Mouse (Mus musculus): Measurements from ENCODE around the gene Ttc27.
A peak's percentile ranks its signal among the peaks of the same experiment; 100 is the strongest.

DNA sequence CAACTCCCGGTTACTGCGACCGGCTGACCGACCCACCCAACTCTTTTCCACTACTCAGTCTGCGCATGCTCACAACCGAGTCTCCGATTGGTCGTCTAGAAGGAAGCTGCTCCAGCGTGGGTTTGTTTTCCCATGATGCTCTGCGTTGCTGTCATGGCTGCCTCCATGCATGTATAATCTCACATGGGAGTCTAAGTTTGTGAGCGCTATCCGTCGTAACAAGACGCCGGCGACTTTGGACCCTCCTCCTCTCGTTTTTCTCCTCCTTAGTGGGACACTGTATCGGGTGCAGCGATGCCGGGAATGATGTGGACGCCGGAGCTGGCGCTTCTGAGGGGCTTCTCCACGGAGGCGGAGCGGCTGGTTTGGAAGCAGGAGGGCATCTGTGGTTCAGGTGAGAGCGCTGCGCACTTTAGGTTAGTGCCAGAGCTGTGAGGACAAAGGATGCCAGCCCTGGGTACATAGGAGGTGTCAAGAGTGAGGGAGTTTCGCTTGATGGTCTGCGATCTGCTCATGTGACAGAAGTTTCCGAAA lies at the start of gene Ttc27:
- no peak for TF ChIP-seq TCF12 (IDR thresholded peaks at IDR 0.05; ENCODE audit: insufficient read depth, poor library complexity, severe bottlenecking)
- TF ChIP-seq POLR2A (IDR thresholded peaks at IDR 0.05; ENCODE audit: insufficient read length, low read depth): peak; percentile 91
- no peak for TF ChIP-seq MYOG (IDR thresholded peaks at IDR 0.05; ENCODE audit: control insufficient read depth in 1 of 3, insufficient read depth in 1 of 3, insufficient read length in 2 of 3, low read depth in 2 of 3)
- peak; percentile 87 for TF ChIP-seq MAX (IDR thresholded peaks at IDR 0.05; ENCODE audit: low read depth)
- no peak for TF ChIP-seq USF1 (IDR thresholded peaks at IDR 0.05; ENCODE audit: low read depth)
- TF ChIP-seq E2F4 (IDR thresholded peaks at IDR 0.05; ENCODE audit: insufficient read depth): no peak
- no peak for TF ChIP-seq TCF3 (IDR thresholded peaks at IDR 0.05; ENCODE audit: insufficient read length, low read depth)
- TF ChIP-seq MYOD1 (IDR thresholded peaks at IDR 0.05; ENCODE audit: control insufficient read depth in 1 of 3, insufficient read length in 2 of 3, low read depth in 2 of 3): no peak
- no peak for TF ChIP-seq SRF (IDR thresholded peaks at IDR 0.05; ENCODE audit: control insufficient read depth, insufficient read length, low read depth)
- TF ChIP-seq POLR2AphosphoS2 (IDR thresholded peaks at IDR 0.05; ENCODE audit: insufficient read length, low read depth): peak; percentile 94
